Comparison of ENCODE assay signal across 22 mouse cellular contexts in genomic region chr7:102396331-102396730, GRCm38 (mm10).
"Had no signal": no experiment of that assay in that cellular context is flagged by ENCODE, and none has a peak within 500 bp of the region (broad histone marks: within the 10 kb centered on the region; RNA-seq: fewer than 3 reads in every experiment).

No protein-coding gene starts in this region.

- H3K4me3 ChIP-seq: intestine, embryonic 15.5 days; layer of hippocampus, adult 2 months; limb, embryonic 10.5 days; limb, embryonic 13.5 days; liver, embryonic 12.5 days; liver, embryonic 15.5 days; lung, embryonic 15.5 days; midbrain, embryonic 10.5 days; midbrain, embryonic 13.5 days; stomach, embryonic 15.5 days had no signal

- H3K27me3 ChIP-seq: intestine, embryonic 15.5 days; limb, embryonic 13.5 days; liver, embryonic 12.5 days; liver, embryonic 15.5 days; lung, embryonic 15.5 days; megakaryocyte, embryonic 14.5 days; midbrain, embryonic 13.5 days; stomach, embryonic 15.5 days had no signal

- H3K4me2 ChIP-seq: intestine, embryonic 15.5 days; limb, embryonic 13.5 days; liver, embryonic 12.5 days; liver, embryonic 15.5 days; lung, embryonic 15.5 days; midbrain, embryonic 13.5 days; stomach, embryonic 15.5 days had no signal

- H3K36me3 ChIP-seq: intestine, embryonic 15.5 days; limb, embryonic 10.5 days; limb, embryonic 13.5 days; liver, embryonic 12.5 days; liver, embryonic 15.5 days; lung, embryonic 15.5 days; midbrain, embryonic 10.5 days; midbrain, embryonic 13.5 days; stomach, embryonic 15.5 days had no signal

- H3K4me1 ChIP-seq: intestine, embryonic 15.5 days; limb, embryonic 10.5 days; limb, embryonic 13.5 days; liver, embryonic 15.5 days; lung, embryonic 15.5 days; midbrain, embryonic 10.5 days; stomach, embryonic 15.5 days had no signal

- H3K9ac ChIP-seq: intestine, embryonic 15.5 days; limb, embryonic 13.5 days; liver, embryonic 12.5 days; liver, embryonic 15.5 days; lung, embryonic 15.5 days; midbrain, embryonic 13.5 days; stomach, embryonic 15.5 days had no signal

- DNase-seq: kidney, adult 18-20 months; kidney, postnatal 25 days; layer of hippocampus, adult 9-11 months; liver; lung, postnatal 10 days; right cerebral cortex, adult 18-20 months; right cerebral cortex, postnatal 25 days; spleen, adult 18-20 months; thymus, adult 2 months; thymus, postnatal 14 days had no signal

- H3K27ac ChIP-seq: intestine, embryonic 15.5 days; kidney, postnatal 0 days; layer of hippocampus, adult 2 months; limb, embryonic 10.5 days; limb, embryonic 13.5 days; liver, embryonic 12.5 days; liver, embryonic 15.5 days; lung, embryonic 15.5 days; midbrain, embryonic 10.5 days; midbrain, embryonic 13.5 days; stomach, embryonic 15.5 days had no signal

- H3K9me3 ChIP-seq: intestine, embryonic 15.5 days; limb, embryonic 10.5 days; limb, embryonic 13.5 days; liver, embryonic 12.5 days; liver, embryonic 15.5 days; lung, embryonic 15.5 days; megakaryocyte, embryonic 14.5 days; midbrain, embryonic 10.5 days; midbrain, embryonic 13.5 days; stomach, embryonic 15.5 days had no signal
